Mouse (Mus musculus): ENCODE results near the gene Cldn7.
"Not testable (repeated sequence)": the region's sequence is repeated elsewhere in the genome, so short reads cannot be mapped to it uniquely, and the experiment has no call there.

DNA sequence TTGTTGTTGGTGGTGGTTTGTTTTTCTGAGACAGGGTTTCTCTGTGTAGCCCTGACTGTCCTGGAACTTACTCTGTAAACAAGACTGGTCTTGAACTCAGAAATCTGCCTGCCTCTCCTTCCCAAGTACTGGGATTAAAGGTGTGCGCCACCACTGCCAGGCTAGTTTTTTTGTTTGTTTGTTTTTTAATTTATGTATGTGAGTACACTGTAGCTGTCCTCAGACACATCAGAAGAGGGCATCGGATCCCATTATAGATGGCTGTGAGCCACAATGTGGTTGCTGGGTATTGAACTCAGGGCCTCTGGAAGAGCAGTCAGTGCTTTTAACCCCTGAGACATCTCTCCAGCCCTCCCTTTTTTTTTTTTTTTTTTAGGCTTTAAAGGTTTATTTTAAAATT is 51.6 kb downstream of the Cldn7 start:
- TF ChIP-seq POLR2A, CTCF (IDR thresholded peaks at IDR 0.05; ENCODE audit: extremely low read depth, insufficient read depth, low read length): not testable (repeated sequence)
